Mouse (Mus musculus): Measurements from ENCODE around the gene Ang.

GRCm38 (mm10) chr14:51054243-51055237 is 36.4 kb upstream of the Ang start:
- TF ChIP-seq CTCF (conservative IDR thresholded peaks at IDR 0.05; ENCODE audit: insufficient read depth, insufficient read length, low read depth, low read length) (no peak), POLR2A (IDR thresholded peaks at IDR 0.05; ENCODE audit: low read depth, low read length) (no peak)

All from kidney, adult 2 months (tissue).